Mouse (Mus musculus) frontal cortex, adult 2 months (tissue): ENCODE data around the gene Atxn1. TPM values are rescaled to one million over a fixed set of nuclear protein-coding genes. Genes with fewer than 3 reads are reported as not detected.

Experiments used
- DNase-seq, 2 experiments: peaks; one replicate each; pipeline ENCODE4 v3.0.0; 2022; ENCODE audit warnings: low spot score in 1 of 2; ENCODE audit errors: extremely low spot score in 1 of 2
- polyA plus RNA-seq: library from polyadenylated mRNA; depleted of rRNA; stranded (reverse); fragments of >200 nt; gene quantifications from 2 replicates; pipeline ENCODE4 v1.2.3, GENCODE M21; 2012

Gene Atxn1
- polyA plus RNA-seq, 1 experiment: 27.3 TPM

DNA sequence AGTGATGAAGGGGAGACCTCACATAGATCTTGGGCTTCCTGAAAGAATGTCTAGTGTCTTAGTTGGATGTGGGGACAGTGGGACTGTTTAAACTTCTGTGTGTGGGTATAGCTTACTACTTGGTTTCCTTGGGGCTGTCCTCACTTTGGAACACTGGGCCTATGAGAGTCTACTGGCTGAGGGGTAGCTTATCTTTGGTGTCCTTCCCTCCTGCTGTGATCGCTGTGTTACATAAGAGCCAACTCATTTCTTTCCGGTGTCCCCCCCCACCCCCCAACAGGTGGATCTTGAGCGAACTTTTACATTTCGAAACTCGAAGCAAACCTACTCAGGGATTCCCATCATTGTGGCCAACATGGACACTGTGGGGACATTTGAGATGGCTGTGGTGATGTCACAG is 450.7 kb downstream of the Atxn1 start:
- no peak for DNase-seq

DNA sequence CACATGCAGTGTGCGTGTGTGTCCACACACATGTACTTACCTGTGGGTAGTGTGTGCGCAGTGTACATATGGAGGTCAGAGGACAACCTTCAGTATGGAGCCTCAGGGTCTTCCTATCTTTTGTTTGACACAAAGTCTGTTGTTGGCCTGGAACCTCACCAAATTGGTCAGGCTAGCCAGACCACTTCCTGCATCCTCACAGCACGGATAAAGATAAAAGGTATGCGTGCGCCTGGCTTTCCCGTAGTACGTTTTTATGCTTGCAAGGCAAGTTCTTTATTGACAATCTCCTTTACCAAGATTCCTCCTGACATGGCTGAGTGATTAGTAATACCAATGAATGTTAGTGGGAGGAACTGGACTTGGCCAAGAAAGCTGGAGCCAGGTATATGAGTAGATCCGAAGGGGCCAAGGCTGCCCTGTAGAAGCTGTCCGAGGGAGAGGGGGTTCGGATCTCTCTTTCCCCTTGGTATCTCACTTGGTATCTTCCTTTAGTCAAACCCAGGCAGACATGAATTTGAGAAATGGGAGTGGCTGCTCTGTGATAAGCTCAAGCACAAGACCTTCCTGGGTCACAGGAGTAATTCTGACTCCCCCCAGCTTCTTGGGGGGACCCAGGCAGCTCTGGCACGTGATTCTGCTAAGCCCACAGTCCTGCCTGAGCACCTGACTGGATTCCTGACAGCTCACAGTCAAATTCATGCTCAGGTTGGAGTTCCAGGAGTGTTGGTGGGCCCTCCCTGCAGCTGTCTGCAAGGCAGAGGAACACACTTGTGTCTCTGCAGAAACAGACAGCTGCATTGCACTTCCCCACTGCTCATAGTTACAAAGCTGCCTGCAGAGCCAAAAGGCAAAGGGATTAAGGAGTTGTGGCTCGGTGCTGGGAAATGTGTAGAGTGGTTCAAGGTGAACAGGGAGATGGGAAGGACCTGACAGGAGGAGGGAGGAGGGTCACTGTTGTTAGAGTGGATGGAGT is 451.5 kb downstream of the Atxn1 start:
- no peak for DNase-seq

DNA sequence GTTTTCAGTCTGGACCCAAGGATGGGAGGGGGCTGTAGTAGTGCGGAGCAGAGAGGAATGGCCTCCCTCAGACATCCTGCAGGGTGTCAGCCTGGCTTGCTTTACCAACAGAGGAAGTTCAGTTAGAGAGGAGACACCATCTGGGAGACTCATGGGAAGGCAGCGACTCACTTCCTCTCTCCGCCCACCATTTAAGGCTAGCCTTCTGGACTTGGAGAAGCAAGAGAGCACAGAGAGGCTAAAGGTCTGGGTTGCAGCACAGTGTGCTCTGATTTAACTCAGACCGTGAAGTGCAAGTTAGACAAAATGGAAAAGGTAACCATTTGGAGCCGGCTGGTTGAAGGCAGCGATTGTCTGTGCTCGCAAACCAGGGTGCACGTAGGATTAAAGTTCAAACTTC is 452.3 kb downstream of the Atxn1 start:
- DNase-seq: no peak

DNA sequence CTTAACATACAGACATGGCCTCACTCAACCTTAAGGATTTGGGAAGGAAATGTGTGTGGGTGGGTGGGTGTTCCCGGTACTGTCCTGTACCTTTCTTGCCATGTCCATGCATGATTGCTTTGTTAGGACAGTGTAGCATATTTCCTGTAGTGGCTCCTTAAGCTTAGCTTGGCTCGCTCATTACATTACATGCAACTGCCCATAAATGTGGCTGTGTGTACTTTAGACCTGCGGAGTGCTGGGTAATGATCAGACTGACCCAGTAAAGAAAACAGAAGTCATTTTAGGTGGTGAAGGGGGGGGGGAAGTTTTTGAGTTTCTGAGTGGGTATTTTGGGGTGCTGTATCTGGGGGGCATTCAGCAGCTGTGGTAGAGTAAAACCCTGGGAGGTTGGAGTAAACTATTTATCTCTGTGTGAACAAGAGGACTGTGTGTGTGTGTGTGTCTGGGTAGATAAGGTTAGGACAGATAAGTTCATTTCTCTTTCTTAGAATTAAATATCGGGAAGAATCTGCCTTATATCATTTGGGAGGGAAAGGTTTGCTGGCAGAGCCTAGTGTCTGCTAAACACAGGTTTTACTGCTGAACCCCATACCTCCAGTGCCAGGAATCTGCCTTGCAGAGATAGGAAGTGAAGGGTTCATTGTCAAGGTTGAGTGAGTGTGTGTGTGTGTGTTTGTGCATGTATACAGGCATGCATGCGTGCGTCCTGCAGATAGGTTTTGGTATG is 452.9 kb downstream of the Atxn1 start:
- no peak for DNase-seq

DNA sequence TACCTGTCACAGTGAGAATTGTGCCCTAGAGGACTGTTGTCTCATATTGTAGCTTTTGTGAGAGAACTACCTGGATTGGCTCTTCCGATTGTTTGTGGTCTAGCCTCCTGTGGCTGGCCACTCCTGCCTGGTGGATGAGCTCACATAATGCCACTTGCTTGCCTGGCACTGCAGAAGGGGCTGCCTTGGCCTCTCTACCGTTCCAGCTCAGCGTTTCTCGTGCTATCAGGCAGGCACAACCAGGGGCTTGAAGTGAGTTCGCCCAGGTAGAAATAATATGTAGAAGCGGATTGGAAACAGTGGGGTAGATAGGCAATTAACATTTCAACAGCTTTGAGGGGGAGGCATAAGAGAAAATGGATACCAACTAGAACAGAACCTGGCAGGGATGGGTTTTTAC is 455.4 kb downstream of the Atxn1 start:
- DNase-seq: no peak

DNA sequence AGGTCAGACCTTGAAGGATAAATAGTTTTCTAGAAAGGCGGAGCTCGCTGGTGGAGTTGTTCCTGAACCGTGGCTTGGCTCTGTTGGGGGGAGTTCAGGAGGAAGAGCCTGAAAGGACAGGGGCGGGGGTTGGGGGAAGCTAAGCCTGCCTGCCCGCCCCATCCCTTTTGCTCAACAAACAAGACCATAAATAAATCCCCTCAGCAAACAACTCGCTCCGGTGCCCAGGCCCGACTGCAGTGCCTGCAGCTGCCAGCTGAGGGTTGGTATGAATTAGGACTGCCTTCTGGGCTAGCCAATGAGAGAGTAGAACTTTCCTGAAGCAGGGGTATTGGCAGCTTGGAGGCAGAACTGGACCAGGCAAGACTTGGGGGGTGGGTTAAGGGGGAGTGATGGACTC is 456.3 kb downstream of the Atxn1 start:
- DNase-seq: peak in 1 of 2 experiments; percentile 80

DNA sequence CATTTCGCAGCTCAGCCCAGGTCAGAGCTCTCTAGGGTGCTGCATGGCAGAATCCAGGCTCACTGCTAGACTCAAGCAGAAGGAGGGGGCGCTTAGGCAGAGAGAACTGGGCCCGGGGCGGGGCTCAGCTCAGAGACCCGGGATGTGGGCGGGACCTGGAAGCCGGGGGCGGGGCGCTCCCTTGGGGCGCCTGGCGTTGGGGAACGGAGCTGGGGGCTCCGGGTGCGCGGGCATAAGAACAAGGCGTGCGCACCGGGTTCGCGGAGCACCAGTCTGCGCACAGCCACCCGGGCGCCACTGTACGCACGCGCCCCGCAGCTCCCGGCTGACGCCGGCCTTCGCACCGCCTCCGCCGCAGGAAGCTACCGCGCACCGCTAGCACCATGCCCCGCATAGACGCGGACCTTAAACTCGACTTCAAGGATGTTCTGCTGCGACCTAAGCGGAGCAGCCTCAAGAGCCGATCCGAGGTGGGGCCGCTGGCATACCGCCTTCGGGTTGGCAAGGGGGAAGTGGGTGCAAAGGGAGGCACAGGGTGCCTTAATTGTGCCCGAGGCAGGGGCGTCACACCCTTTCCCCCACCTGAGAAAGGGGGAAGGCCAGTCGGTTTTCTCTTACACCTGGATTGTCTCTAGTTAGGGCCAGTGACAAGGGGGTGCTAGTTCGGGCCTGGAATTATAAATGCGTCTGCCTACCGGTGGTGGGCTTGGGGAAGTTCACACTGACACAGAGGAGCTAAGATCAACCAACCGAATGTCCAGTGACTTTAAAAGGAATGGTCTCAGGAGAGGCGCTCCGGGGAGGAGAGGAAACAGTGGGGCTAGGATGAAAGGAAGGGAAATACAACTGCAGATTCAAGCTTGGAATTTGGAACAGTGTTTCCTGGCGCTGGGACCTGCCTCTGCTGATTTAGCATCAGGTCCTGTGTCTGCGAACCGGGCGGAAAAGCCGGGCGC is 457.3 kb downstream of the Atxn1 start, which contains the start of gene Gmpr:
Gene Gmpr (plus strand): TSS at position 171 of the 956 bp plus-strand sequence.
- DNase-seq: peak; percentile 65 to 84

DNA sequence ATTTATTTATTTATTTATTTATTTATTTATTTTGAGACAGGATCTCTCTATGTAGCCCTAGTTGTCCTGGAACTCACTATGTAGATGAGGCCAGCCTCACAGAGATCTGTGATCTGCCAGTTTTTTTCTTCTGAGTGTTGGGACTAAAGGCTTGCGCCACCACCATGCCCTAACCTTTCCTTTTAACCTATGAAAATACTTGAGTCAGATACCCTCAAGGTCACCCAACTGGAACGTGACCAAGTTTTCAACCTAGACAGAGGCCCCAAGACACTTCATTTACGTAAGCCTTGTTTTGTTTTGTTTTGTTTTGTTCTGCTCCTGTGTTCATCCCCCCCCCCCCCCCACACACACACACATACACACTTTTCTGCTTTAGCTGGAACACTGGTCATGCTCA is 459.3 kb downstream of the Atxn1 start:
- DNase-seq: no peak

DNA sequence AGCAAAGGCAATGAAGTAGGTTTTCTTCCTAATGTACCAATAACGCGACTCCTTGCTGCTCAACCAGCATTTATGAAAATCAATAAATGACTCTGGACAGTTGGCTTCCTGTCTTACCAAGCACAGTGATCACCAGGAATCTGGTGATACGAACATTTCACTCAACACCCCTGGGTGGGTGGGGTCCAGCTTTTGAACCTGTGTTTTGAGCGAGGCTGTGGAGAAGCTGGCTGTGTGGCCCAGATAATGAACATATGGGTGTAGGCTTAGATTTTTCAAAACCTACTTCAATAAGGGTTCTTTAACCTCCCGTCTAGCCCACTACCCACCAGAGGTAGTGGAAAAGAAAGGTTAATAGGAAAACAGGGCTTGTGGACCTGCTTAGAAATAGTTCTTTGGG is 462.0 kb downstream of the Atxn1 start:
- DNase-seq: no peak

DNA sequence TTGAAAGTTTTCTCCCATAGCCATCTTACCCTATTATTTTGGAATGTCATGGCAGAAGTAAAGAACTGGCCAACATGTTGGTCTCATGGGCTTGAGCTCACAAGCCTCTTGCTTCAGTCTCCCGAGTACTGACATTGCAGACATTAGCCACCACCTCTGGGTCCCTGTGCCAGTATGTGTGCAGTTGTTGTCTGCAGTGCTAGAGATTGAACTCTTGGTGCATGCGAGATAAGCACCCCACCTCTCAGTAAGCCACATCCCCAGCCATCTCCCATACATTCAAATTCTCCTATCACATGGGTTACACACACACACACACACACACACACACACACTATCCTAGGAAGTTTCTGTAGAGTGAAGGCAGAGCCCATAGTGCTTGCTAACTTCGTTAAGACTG is 464.9 kb downstream of the Atxn1 start:
- no peak for DNase-seq
